Mouse (Mus musculus) bone marrow macrophage, adult 2 months (primary cell): Measurements from ENCODE around the gene Them5.

ENCODE experiments used
- CTCF ChIP-seq: IDR thresholded peaks from 2 replicates; pipeline ENCODE4 v1.5.1; 2012; ENCODE audit warnings: low read depth, mild to moderate bottlenecking, low read length, moderate library complexity
- POLR2A ChIP-seq: IDR thresholded peaks from 2 replicates; pipeline ENCODE4 v1.6.1; 2012; ENCODE audit warnings: mild to moderate bottlenecking, low read depth, low read length, borderline replicate concordance

DNA sequence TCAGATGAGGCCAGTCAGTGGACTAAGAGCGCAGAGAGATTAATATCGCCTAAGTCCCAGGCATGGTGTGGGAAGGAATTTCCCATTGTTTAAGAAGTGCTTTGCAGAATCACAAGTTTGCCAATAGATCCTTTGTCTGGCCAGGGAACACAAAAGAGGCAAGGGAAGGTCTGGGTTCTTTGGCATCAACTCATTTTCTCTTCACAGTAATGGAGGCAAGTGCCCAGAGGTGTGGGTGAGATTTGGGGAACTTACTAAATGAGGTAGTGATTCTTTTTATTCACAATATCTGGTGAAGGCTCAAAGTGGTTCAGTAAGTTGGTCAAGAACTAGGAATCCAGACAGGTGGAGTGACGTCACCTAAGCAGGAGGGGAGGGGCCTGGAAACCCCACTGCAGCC is 3.0 kb downstream of the Them5 start:
- TF ChIP-seq CTCF = no peak
- no peak for TF ChIP-seq POLR2A
